Mouse (Mus musculus) ovary, postnatal 14 days (tissue): ENCODE measurements at regions not wholly inside any gene's neighbourhood (a gene's known extent, or its start where the extent isn't known, plus 50 kb on each side); places are given as distances from the start of the nearest gene placed in this dataset.

ENCODE experiments used
- DNase-seq: peaks from one replicate; pipeline ENCODE4 v3.0.0; 2022; ENCODE audit warnings: low spot score

- DNase-seq = no peak
Measured at GRCm38 (mm10) chr8:93689832-93690471, 119.8 kb upstream of the Gnao1 start.

DNA sequence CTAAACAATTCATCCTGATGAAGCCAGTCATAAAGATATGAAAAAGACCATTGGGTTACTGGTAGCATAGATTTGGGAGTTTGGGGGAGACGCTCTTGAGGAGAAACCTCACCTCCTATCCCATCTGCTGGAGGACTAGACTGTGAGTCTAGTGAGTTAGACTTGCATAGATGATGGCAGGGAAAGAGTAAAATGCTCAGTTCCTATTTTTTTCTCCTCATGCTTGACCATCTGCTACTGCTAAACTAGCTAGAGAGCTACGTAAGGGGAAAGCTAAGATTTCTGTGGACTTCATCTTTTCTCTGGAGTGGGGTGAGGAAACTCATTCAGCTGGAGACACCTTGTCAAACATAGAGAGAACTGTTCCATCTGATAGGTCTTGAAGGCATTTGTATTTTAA, 118.4 kb upstream of the Gnao1 start:
- no peak for DNase-seq

- DNase-seq = no peak
Measured at GRCm38 (mm10) chr8:93691826-93692225, 117.9 kb upstream of the Gnao1 start.

GRCm38 (mm10) chr8:93697206-93697605, 112.6 kb upstream of the Gnao1 start:
- DNase-seq = no peak

DNA sequence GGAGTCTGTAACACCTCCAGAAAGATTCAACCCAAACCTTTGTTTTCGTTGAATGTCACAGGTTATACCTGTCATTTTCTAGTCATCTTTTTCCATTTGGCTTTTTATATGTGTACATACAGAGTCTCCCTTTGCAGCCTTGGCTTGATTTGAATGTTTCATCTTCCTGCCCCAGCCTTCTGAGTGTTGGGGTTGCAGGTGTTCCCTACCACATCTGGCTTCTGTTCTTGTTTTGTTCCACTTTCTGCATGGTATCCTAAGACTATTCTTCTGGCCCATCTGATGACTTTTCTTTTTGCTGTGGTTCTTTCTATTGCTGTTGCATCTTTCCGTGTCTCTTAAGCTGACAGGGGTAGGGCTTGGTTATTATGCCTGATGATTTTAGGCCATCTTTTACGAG, 111.3 kb upstream of the Gnao1 start:
- no peak for DNase-seq

DNA sequence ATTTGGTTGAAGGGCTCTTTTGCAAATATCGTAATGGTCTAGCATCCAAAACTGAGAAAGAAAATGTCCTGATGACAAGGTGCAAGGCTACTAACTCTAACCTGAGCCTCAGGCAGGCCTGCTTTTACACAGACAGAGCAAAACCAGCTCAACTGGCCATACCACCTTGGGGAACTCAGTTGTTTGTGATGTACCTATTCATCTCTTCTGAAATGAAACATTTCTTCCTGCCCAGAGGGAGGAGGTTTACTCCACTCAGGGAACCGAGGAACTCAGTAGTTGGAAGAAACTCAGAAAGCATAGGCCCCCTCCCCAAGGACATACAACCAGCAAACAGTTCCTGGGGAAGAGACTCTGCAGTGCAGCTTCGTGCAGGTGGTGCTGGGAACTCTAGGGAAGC, 108.4 kb upstream of the Gnao1 start:
- no peak for DNase-seq

DNA sequence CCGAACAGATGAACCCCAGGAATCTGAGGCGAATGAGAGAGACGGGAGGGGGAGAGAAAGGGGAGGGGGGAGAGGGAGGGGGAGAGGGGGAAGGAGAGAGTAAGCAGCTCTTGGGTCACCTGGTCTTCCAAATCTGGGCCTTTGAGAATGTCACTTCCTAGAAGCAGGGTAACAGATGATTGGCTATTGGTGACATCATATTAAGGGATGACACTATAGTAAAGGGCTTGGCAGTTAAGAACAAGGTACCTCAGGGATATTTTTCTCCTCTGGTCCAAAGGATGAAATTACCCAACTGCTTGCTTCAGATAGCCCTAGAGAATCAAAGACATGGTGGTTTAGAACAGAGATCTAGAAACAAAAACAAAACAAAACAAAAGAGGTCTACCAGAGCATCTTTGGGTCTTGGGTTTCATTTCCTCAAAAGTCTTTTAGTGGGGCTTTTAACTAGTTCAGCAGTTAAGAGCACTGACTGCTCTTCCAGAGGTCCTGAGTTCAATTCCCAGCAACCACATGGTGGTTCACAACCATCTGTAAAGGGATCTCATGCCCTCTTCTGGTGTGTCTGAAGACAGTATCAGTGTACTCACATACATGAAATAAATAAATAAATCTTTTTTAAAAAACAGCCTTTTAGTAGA, 97.6 kb upstream of the Gnao1 start:
- DNase-seq = no peak

DNA sequence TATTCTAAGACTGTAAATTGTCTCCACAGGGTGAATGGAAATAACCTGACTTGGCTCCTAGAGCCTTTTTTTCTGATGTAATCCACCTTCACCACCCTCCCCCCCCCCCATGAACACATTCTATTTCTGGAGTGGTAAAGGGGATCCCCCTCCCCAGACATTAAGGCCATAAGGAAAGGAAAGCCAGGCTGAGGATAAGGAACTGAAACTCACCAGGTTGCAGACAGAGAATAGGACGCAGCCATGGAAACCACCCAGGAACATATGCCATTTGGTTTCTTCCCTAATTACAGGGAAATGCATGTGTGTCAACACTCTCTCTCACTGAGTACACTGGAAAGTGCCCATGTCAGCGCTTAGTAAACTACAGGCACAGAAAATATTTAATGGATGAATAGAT, 96.5 kb upstream of the Gnao1 start:
- no peak for DNase-seq

- no peak for DNase-seq
Measured at GRCm38 (mm10) chr8:93724896-93725489, 84.8 kb upstream of the Gnao1 start.

DNA sequence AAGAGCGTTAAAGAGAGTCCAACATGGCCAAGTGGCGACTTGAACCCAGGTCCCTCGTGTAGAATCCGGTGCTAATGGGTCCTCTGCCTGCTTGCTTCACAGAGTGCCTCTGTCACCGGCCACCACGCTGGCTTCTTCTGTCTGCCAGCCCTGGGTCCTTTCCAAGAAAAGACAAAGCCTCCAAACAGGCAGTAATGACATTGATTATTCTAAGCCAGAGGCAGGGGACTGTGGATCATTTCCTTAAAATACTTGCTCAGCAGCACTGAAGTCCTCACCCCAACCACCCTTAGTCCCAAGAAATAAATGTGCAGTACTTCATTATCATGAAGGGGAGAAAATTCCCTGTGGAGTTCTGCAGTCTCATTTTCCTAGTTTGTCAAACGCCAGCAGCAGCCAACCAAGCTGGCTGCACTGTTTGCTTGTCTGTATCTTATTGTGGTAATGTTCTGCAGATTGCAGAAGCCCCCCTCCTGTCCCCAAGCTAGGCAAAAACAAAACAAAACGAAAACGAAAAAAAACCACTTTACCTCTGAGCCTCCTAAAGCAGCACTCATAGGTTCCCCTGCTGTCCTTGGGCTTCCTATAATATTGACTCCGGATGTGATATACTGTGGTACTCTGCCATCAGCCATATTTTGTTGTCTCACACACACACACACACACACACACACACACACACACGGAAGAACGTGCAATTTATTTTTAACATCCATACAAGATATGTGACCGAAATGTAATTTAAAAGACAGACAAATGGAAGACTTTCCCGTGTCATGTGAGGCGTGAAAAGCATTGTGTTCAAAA, 80.4 kb upstream of the Gnao1 start:
- DNase-seq = no peak

DNA sequence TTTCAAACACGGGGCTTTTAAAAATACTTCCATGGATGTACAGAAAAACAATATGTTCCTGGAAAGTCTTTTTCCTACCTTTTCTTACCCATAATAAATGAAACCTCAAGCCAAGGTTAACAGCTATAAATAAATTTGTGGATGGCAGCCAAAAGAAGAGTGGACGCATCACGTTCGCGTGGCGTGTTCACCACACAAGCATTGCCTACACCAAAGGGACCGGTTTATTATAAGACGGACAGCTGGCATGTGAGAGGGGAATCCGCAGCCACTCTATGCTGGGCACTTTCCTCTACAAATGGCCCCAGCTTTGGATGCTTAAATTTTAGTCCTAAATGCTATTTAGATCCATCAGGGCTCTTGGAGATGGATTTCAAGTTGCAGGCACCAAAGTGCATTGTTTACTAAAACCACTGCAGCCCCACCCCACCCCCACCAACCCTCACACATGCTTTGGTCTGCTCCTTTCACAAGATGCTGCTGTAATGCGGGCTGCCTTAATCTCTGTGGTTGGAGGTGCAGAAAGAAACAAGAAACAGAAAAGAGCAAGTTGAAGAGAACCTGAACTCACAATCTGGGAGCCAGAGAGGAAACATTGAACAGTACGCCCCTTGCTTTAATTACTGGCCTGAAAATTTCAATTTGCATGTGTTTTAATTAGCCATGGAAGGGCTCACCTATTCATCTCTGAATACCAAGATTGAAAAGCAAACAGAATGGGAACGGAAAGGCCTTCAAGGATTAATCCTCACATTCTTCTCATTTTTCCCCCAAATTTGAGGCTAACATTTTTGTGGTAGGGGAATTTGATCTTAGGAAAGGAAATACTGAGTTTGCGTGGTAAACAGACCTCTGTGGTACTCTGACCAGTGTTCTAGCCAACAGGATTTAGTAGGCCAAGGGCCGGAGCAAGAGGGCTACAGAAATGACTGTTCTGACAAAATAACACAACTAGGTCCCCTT, 78.7 kb upstream of the Gnao1 start:
- DNase-seq = no peak

GRCm38 (mm10) chr8:93734818-93735217, 74.9 kb upstream of the Gnao1 start:
- DNase-seq = no peak

DNA sequence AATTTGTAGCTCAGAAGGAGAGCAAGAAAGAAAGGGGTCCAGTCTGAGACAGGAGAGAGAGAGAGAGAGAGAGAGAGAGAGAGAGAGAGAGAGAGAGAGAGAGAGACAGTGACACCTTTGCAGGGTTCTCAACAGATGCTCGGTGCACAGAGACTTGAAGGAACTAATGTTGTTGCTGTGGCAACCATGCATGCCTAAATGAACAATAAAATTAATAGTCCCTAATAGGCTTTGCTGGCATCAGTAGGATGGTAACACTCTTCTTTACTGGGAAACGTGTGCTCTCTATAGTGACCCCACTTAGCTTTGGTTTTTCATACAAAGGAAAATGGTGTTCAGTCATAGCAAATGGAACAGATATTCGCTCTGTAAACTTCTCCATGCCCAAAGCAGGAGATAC, 69.5 kb upstream of the Gnao1 start:
- no peak for DNase-seq

GRCm38 (mm10) chr8:93748720-93749119, 61.0 kb upstream of the Gnao1 start:
- no peak for DNase-seq

GRCm38 (mm10) chr8:93750921-93751320, 58.8 kb upstream of the Gnao1 start:
- no peak for DNase-seq

GRCm38 (mm10) chr8:93755981-93756380, 53.8 kb upstream of the Gnao1 start:
- DNase-seq = no peak
